Mouse (Mus musculus) thymus, adult 2 months (tissue): Measurements from ENCODE around the gene Slc30a7.

Source experiments
- CTCF ChIP-seq: fragments of 200-500 bp; IDR thresholded peaks from 2 replicates; pipeline ENCODE4 v1.5.1; 2012; ENCODE audit warnings: mild to moderate bottlenecking, control low read depth, low read length, moderate library complexity, borderline replicate concordance; ENCODE audit not compliant: control insufficient read depth, poor library complexity, insufficient read depth; ENCODE audit errors: extremely low read depth
- POLR2A ChIP-seq: fragments of 200-500 bp; IDR thresholded peaks from 2 replicates; pipeline ENCODE4 v1.6.1; 2012; ENCODE audit warnings: mild to moderate bottlenecking, low read length, control low read depth, moderate library complexity; ENCODE audit not compliant: control insufficient read depth, poor library complexity, insufficient read depth; ENCODE audit errors: extremely low read depth

DNA sequence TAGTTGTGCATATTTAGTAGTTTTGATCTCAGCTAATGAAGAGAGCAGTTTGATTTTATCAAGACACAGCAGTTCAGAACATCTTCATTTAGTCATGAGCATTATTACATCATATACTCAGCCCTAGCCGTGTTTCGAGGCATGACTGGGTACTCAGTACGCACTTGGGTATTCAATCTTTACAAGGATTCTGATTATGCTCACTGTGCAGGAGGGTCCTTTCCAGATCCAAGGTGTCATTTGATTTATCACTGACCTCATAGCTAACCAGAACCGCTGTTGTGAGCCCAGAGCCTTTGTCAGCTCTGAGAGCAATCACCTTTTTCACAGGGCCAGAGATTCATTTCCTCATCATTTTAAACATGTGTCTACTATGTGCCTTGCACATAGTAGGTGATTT is 101.6 kb downstream of the Slc30a7 start:
- TF ChIP-seq CTCF: no peak
- TF ChIP-seq POLR2A: no peak
